Mouse (Mus musculus) 3134 (cell line): ENCODE measurements around the gene Ubap1.
A peak's percentile ranks its signal among the peaks of the same experiment; 100 is the strongest.

Experiments
- DNase-seq: peaks from one replicate; pipeline ENCODE4 v3.0.0-alpha.2; 2011; ENCODE audit warnings: low spot score; ENCODE audit not compliant: insufficient read length; ENCODE audit errors: extremely low read depth

Ubap1 gene

DNA sequence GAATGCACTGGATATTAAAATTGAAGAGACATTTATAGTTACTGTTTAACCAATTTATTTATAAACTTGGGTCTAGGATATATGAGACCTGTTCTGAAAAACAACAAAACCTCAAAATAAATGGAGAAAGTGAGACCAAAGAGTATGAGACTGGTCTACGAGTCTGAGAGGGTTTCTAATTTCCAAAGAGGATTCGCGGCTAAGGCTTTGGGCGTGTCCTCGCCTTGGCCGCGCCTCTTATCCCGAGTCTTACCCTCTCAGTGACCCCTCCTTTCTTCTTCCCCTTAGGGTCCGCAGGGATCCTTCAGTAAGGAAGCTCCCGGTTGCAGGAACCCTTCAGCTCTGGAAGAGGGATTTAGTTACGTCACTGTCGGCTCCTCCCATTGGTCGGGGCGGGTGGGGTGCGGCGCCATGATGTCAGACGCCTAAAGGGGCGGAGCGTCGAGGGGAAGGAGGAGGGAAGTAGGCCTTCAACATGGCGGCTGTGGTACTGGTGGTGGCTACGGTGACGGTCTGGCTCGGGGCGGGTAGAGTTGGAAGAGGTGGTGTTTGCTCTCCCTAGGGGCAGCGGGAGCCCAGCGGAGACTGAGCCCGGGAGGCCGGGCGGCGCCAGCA, at the start of gene Ubap1:
TSS of gene Ubap1 (plus strand) at position 413 of the 615 bp plus-strand sequence.
- peak; percentile 100 for DNase-seq

DNA sequence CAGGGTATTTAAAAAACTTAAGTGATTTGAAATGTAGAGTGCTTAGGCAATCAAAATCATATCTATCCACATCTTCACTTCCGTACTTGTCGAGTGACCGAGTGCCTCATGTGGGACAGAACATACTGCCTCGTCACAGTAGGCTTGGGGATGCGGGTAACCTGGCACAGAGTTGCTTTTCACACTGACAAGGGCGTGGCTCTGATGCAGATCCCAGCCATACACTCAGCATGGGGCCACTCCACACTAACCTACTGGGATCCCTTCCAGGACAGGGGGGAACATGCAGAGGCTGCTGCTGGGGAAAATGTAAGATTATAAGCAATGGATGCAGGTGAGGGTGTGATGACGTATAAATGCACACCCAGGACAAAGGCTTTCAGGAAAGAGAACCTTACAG, 45.1 kb upstream of the Ubap1 start:
- no peak for DNase-seq

DNA sequence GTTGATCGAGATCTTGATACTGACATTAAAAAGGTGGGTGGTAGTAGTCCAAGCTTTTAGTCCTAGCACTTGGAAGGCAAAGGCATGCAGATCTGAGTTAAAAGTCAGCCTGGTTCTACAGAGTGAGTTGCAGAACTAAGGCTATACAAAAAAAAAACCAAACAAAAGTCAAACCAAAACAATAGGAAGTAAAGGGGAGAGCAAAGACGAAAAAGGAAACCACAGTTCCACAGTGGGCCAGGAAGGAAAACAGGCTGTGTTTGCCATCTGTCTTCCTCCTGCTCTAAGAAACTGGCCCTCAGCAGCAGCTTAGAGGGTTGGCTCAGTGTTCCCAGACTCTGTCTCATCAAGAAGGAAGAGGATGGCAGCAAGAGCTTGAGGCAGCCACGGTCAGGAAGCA, 44.5 kb upstream of the Ubap1 start:
- DNase-seq: no peak

DNA sequence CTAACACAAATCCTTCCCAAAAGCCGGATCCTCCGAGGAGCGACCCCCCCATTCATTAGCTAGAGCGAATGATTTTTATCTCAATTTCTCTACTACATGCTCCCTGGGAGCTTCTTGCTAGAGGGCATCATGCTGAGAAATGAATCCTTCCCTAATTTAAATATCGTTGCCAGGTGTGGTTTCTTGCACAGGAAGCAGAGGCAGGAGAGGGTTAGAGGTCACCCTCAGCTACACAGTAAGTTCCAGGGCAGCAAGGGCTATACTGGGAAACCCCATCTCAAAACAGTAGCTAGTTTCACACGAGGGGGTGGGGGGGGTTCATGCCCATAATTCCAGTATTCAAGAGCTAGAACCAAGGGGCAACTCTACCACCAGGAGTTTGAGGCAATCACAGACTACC, 41.4 kb upstream of the Ubap1 start:
- no peak for DNase-seq

DNA sequence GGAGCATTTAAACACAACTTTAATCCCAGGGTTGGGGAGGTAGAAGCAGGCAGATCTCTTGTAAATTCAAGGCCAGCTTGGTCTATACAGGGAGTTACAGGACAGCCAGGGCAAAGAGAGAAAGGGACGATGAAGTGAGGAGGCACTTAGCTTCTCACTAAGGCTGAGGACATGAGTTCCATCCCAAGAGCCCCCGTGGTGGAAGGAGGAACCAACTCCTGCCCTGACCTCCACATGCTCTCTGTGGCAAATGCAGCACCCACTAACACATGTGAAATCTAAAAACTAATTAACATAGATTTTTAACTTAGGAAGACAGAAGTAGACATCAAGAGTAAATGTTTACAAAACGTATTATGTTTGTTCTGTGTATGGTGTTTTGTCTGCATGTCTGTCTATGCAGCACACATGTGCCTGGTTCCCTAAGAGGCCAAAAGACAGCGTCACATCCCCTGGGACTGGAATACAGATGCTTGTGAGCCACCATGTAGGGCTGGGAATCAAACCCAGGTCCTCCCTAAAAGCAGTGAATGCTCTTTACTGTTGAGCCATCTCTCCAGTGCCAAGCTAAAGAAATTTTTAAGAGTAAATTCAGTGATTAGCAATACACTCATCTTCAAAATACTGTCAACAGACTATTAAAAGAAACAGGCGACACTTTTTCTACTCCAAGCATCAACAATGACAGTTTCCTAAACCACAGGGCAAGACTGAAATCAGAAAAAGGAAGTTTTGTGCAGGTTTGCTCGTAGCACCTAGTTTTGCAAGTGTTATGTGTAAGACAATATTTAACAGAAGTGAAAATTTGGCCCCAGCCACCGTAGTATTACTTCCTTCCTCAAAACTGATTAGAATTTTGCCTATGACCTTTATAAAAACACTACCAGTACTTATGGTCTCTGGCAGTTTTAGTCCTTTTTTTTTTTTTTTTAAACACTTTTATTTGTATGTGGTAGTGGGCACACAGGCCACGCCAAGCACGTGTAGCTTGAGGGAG, 37.9 kb upstream of the Ubap1 start:
- DNase-seq: no peak

DNA sequence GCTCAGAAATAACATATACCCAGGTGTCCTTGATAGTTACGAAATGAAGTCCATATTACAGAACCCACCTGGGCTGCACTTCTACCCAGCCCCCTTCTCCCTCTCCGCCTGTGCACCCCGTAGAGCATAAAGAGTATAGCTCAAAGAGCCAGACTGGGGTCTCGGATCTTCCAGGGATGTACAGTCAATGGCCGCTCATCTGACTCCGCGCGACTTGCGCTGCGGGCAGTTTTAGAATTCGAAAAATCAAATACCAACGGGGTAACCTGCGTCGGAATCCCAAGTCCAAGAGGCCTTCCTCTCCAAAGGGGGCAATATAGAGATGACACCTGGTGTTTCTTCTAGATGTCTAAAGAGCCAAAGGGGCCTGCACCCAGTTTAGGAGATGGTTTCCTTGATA, 35.1 kb upstream of the Ubap1 start:
- peak; percentile 14 for DNase-seq

DNA sequence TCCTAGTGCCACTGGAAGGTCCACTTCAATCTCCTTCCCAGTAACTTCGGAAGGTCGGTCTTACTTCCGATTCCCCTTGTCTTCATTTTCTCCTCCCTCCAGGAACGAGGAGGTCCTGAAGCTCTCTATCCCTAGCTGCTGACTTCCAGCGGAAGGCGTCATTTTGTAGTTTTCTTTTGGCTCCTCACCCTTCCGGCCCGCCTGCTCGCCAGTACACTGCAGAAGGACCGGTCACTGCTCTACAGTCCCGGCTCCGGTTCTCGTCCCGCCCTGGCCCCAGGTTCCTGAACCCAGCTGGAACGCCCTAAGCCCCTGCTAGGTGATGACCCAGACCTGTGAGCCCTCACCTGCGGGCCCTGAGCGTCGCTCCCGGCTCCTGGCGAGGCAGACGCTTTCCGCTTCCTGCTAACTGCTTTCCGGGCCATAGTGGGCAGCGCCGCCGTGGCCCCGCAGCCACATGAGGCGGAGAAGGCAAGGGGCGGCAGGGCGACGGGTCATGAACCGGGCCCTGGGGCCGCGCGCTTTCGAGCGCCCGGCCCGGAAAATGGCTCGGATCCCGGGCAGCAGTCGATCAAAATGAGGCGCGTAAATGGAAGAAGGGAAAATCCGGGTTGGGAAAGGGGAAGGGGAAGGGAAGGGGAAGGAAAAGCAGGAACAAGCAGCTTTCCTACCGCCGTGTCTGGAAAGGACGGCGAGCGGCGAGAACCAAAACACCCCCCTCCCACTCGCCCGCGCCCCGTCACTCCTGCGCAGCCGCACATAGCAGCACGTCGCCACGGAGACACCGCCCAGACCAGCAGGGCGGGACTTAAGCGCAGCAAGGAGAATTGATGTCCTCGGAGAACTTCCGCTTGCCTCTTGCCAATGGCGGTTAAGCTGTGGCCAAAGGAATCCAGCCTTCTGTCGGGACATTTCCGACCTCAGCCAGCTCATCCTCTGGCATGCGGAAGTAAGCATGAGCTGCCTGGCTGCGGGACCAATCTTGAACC, 34.4 kb upstream of the Ubap1 start, which contains the start of gene Dcaf12:
TSS of gene Dcaf12 (minus strand) at position 749 of the 989 bp plus-strand sequence.
- DNase-seq: peak; percentile 99

DNA sequence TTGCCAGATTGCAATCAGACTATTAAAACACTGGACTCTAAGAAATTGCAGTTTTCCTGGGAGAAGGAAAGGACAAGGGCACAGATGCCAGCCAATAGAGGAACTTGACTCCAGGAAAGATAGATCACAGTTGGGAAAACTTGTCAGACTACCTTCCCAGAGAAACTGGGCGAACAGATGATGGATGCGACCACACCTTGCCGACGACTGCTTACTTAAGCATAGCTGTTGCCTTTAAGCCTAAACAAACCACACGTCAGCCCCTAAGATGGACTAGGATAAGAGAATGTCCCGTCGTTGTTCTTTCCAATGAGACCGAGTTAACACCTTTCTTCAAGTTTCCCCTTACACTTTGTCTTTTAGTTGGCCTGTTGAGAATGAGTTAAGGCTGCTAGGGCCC, 33.6 kb upstream of the Ubap1 start:
- DNase-seq: no peak

DNA sequence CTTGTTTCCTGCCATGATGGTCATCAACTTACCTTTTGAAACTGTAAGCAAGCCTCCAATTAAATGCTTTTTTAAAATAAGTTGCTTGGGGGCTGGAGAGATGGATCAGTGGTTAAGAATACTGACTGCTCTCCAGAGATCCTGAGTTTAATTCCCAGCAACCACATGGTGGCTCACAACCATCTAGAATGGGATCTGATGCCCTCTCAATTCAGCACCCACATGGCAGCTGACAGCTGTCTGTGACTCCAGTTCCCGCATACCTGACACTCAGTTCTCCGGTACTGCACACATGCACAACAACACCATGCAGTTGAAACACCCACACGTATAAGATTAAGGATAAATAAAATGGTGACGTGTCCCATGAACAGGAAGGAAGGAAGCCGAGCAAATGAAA, 30.5 kb upstream of the Ubap1 start:
- DNase-seq: no peak

DNA sequence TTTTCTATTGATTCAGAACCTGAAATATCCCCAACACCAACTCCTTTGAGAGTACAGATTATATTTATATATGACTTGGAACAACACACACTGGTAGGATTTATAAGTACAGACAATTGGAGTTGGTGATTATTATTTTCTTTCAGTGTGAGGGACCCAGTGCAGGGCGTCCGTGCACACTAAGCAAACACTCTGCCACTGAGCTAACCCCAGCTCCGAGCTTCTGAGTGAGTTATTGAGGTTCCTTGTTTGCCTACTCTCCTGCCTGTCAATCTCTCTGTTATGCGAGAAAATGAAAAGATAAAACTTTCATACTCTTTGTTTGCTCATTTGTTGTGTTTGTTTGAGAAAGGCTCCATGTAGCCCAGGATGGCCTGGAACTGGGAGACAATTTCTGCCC, 27.8 kb upstream of the Ubap1 start:
- no peak for DNase-seq

DNA sequence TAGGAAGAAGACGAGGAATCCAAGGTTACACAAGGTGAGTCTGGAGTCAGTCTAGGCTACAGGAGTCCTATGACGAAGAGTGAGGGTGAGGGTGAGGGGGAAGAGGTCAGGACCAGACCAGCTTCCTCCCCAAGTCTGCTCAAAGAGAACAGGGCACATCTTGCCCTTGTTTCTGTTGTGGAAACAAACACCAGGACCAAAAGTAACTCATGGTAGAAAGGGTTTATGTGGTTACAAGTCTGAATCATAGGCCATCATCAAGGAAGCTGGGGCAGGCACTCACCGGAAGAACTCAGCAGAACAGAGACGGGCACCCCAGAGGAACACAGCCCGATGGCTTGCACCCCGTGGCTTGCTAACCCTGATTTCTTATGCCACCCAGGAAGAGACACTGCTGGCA, 21.9 kb upstream of the Ubap1 start:
- no peak for DNase-seq

DNA sequence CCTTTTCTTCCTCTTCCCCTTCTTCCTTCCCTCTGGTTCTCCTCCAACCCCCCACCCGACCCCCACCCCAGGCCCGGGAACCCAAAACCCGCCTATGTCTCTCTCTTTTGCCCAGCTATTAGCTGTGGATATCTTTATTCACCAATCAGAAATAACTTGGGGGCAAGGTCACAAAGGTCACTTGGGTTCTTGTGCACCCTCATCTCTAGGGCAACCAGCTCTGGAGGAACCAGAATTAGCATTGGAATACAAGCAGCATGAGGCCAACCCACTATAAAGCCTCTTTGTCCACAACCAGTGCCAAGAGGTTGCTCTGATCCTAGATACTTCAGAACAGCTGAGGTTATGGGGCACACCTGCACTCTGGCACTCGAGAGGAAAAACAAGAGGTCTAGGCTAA, 19.3 kb upstream of the Ubap1 start:
- no peak for DNase-seq

DNA sequence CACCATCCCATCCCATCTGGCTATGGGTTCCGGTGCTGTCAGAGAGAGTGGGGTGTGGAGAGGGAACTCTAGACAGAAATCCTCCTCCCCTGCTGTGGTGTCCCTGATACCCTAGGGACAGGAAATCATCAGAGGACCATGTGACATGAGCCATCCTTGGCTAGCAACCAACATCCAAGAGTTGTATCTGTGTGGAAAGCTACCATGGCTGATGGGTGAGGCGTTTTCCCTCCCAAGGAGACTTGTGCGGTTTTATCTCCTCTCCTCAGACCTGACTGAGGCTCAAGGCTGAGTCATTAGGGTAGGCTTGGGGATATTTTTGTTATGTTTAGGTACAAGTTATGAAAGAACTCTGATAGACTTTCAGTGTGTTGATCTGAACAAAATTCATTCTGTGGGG, 17.7 kb upstream of the Ubap1 start:
- DNase-seq: peak; percentile 40

DNA sequence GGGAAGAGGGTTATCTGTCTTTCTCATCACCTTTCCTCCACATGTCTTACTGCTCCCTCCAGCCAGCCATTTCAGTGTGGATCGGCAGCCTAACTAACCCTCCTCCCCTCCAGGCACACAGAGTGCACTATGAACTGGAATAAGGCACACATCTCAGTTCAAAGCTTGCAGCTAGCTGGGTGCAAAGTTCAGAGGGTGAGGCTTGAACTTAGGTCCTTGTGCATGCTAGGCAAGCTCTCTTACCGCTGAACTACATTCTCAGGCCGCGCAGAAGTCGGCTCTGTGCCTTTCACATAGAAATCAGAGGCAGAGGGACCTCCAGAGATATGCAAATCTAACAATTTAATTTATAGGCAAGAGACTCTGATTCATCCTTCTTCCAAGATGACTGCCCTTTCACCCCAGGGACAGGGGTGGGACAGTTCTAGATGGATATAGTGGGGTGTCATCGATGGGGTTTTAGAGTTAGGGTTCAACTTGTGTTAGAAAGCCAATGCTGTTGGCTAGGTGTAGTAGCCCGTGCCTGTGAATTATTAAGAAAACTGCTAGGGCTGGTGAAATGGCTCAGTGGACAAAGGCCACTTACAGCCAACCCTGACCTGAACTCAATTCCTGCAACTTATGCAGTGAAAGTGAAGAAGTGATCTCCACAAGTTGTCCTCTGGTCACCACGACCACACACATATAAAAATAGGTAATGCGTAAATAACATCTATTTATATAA, 16.9 kb upstream of the Ubap1 start:
- DNase-seq: no peak

DNA sequence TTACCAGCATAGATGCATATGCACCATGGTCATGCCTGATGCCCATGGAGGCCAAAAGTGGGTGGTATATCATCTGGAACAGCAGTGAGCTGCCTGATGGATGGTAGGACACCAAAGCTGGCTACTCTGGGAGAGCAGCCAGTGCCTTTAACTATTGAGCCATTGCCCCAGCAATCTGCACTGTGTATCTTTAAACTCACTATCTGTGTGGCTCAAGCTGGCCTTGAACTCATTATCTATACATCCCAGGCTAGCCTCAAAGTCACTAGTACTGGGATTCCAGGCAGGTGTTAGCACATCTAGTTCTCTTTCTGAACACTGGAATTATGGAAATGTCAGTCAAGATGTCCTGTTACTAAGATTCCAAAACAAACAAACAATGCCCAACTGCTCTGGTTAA, 12.2 kb upstream of the Ubap1 start:
- no peak for DNase-seq

DNA sequence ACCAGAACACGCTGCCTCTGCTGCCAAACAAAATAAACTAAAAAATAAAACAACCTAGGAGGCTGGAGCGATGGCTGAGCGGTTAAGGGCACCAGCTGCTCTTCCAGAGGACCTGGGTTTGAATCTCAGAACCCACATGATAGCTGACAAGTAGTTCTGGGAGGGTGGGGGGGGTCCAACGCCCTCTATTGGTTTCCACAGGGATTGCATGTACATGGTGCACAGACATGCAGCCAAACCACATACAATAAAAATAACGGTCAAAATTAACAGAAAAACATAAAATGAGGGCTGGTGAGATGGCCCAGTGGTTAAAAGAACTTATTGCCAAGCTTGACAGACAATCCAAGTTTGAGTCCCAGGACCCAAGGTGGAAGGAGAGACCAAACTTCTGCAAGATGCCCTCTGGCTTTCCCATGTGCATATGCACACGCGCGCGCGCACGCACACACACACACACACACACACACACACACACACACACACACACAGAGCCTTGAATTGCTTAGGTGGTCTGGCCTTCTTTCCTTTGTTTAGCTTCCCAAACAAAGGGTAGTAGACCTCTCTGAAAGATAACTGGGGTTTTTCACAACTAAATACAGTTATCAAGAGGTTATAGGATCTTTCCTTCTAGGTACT, 7.8 kb upstream of the Ubap1 start:
- DNase-seq: no peak

DNA sequence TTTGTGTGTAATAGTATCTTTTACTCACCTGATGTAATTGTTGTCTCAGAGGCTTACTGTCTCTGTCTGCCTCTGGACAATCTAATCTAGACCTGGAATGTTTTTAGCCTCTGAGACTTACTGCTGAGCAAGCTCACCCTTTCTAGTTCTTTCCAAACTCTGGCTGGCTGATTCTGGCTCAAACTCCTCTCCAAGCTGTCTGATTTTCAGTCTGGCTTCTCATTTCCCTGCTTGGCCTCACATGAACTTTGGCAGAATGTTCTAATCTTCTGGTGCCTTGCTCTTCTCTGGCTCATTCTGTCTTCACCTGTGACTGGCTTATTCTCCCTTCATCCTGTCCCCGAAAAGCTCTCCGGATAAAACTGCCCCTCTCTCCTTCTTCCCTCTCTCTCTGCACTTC, 2.8 kb upstream of the Ubap1 start:
- DNase-seq: no peak

DNA sequence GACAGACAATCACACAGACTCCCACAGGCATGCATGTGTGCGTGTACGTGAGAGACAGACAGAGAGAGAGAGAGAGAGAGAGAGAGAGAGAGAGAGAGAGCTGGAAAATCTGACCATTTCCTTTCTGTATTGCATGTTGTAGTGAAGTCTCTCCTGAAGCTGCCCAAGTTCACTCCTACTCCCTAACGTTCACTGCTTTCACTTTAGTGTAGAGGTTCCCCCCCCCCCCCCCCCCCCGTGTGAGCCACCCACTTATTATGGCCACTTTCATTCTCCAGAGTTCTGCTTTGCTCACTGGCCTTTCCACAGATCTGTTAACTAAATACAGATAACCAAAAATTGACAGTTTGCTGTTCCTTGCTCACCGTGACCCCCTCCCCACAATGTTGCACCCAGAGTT, 957 bp upstream of the Ubap1 start:
- peak; percentile 44 for DNase-seq

DNA sequence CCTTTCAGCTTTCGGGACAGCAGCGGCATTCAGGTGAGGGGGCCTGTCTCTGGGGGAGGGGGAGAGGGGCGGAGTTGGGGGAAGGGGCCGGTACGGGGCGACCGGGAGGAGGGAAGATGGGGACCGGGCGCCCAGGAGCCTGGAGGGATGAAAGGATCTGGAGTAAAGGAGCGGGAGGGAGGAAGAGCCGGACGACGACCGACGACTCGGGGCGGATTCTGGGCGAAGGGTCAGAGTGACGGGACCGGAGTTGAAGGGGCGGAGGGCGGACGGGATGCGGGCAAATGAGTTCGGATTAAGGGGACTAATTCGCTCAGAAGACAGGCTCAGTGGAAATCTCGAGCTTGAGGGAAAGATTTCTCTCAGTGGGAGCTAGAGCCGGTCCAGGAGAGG, 399 bp downstream of the Ubap1 start:
- no peak for DNase-seq

DNA sequence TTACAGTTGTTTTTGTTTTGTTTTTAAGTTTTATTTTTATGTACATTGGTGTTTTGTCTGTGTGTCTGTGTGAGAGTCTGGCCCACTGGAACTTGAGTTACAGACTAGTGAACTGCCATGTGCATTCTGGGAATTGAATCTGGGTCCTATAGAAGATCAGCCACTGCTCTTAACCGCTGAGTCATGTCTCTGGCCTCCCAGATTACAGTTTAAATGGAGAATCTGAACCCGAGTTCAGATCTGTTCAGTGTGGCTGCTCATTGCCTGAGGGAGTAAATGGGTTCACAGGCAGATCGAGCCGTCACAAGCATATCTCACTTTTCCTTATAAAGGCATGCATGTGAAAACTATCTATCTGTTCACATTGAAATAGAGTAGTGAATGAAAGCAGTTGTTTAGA, 4.0 kb downstream of the Ubap1 start:
- peak; percentile 22 for DNase-seq
